Mouse (Mus musculus) midbrain, postnatal 0 days (tissue): ENCODE data around the gene Tspyl1. TPM values are rescaled to one million over a fixed set of nuclear protein-coding genes. Genes with fewer than 3 reads are reported as not detected.

ENCODE experiments used
- ATAC-seq: fragments of 200-750 bp; cut with Nextera tagmentation; 2 replicates; pipeline ENCODE4 v1.8.0; 2017; ENCODE audit warnings: moderate number of reproducible peaks, mild to moderate bottlenecking, moderate TSS enrichment, moderate library complexity; ENCODE audit not compliant: low FRiP score
- DNase-seq: peaks from one replicate; pipeline ENCODE4 v3.0.0-alpha.2; 2015; ENCODE audit warnings: low spot score
- H3K27ac ChIP-seq: fragments of 300-500 bp; sonication (generic); 2 replicates; pipeline ENCODE4 v1.5.1; 2014; ENCODE audit warnings: low read depth, mild to moderate bottlenecking, low read length, mixed read lengths
- H3K27me3 ChIP-seq: fragments of 300-500 bp; sonication (generic); 2 replicates; pipeline ENCODE4 v1.6.1; 2014; ENCODE audit warnings: low read length, control low read depth, mixed read lengths; ENCODE audit not compliant: insufficient read depth
- H3K36me3 ChIP-seq: fragments of 300-500 bp; sonication (generic); 2 replicates; pipeline ENCODE4 v1.6.1; 2014; ENCODE audit warnings: low read length, control low read depth, mixed read lengths; ENCODE audit not compliant: insufficient read depth
- H3K4me1 ChIP-seq: fragments of 300-500 bp; sonication (generic); 2 replicates; pipeline ENCODE4 v1.6.1; 2014; ENCODE audit warnings: mild to moderate bottlenecking, control low read depth, antibody characterized with exemption, low read length, mixed read lengths; ENCODE audit not compliant: insufficient read depth
- H3K4me2 ChIP-seq: fragments of 300-500 bp; sonication (generic); 2 replicates; pipeline ENCODE4 v1.6.1; 2014; ENCODE audit warnings: low read depth, mild to moderate bottlenecking, low read length, mixed read lengths; ENCODE audit not compliant: poor library complexity, severe bottlenecking
- H3K4me3 ChIP-seq: fragments of 300-500 bp; sonication (generic); 2 replicates; pipeline ENCODE4 v1.5.1; 2014; ENCODE audit warnings: low read depth, mild to moderate bottlenecking, low read length, moderate library complexity
- H3K9ac ChIP-seq: fragments of 300-500 bp; sonication (generic); replicated peaks from 2 replicates; pipeline ENCODE4 v1.6.1; 2014; ENCODE audit warnings: mild to moderate bottlenecking, low read length, moderate library complexity, mixed read lengths; ENCODE audit not compliant: poor library complexity, severe bottlenecking
- H3K9me3 ChIP-seq: fragments of 300-500 bp; sonication (generic); 2 replicates; pipeline ENCODE4 v1.6.1; 2016; ENCODE audit warnings: low read length, control low read depth
- CTCF ChIP-seq: IDR thresholded peaks from 2 replicates; pipeline ENCODE4 v1.5.1; 2016; ENCODE audit warnings: antibody characterized with exemption, mild to moderate bottlenecking
- WGBS: fragments of 180-500 bp; shearing (Covaris S2); extraction: QIAGEN DNeasy Blood & Tissue Kit; methylation state at CpG from one replicate; pipeline ENCODE4 v1.1.7; 2014; 5-methylcytosine and 5-hydroxymethylcytosine counted together
- polyA plus RNA-seq: library from polyadenylated mRNA; unstranded; fragments of >200 nt; fragmentation: Nextera tagmentation; extraction: Ambion mirVana; gene quantifications from 2 replicates; pipeline ENCODE4 v1.2.1, GENCODE M21; 2015
- total RNA-seq: library from RNA; depleted of rRNA; stranded (reverse); fragments of >200 nt; gene quantifications from 2 replicates; pipeline ENCODE4 v1.2.3, GENCODE M21; 2014; rRNA removed

Tspyl1 gene
- total and polyA plus RNA-seq, 2 experiments from 2014 or later, result 94.2 to 139 TPM

DNA sequence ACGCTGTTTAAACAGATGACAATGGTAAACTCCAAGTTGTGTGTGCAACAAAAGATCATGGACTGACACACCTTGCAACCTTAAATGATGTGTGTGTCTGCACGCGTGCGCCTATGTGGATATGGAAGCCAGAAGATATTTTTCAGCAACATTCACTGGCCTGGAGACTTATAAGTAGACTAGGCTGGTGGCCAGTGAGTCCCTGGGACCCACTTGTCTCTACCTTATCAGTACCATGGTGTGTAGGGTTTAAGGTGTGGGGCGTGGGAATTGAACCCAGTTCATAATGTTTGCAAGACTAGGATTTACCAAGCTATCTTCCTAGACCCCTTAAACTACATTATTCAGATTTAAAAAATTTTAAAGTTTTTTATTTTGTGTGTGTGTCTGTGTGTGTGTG lies 45.2 kb downstream of the Tspyl1 start:
- Histone ChIP-seq H3K27ac (no peak overlapping the region), H3K4me1 (no peaks in the 10 kb centered on the region), H3K36me3 (no peaks in the 10 kb centered on the region), H3K27me3 (no peaks in the 10 kb centered on the region), H3K4me3 (no peak overlapping the region), H3K4me2 (no peak overlapping the region), H3K9me3 (no peaks in the 10 kb centered on the region), H3K9ac (no peak overlapping the region)
- WGBS, result 60% methylated on average over 5 of the region's 5 CpGs
- TF ChIP-seq CTCF, result no peak
- DNase-seq, result no peak
- ATAC-seq, result no peak

DNA sequence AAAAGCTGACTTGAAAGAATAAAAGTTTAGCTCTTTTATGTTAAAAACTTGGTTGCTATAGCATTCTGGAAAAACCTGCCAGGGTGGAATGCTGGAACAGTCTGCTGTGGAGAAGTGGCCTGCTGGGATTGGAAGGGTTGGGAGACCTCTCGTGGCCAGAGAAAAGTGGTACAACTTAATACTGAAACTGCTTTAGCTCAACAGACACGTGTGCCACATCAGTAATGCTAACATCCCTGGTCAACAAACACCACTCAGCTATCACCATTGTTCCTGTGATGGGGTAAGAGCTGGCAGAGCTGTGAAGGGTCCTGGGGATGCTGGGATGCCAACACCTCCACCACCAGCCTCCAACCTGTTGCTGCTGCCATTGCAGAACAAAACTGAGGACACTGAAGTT lies 46.3 kb downstream of the Tspyl1 start:
- Histone ChIP-seq H3K4me1 (no peaks in the 10 kb centered on the region), H3K4me3 (no peak overlapping the region), H3K9me3 (no peaks in the 10 kb centered on the region), H3K27me3 (no peaks in the 10 kb centered on the region), H3K9ac (no peak overlapping the region), H3K36me3 (no peaks in the 10 kb centered on the region), H3K27ac (no peak overlapping the region), H3K4me2 (no peak overlapping the region)
- peak; percentile 83 for ATAC-seq
- DNase-seq, result peak; percentile 77
- 3% methylated on average over 2 of the region's 2 CpGs for WGBS
- peak; percentile 86 for TF ChIP-seq CTCF

Other genes starting within 250 kb of the Tspyl1 start
- not detected in 2 replicates for gene Trappc3l, start 244.6 kb upstream of the Tspyl1 start, total RNA-seq
- not detected in 2 replicates for gene Trappc3l, start 244.6 kb upstream of the Tspyl1 start, polyA plus RNA-seq
- 0.33 TPM in 1 of 2 replicates, not detected in the other for gene Calhm4, start 237.9 kb upstream of the Tspyl1 start, total RNA-seq
- gene Calhm4, start 237.9 kb upstream of the Tspyl1 start, polyA plus RNA-seq, result not detected in 2 replicates
- 0.60 and 1.0 TPM in 2 replicates for gene Calhm5, start 185.7 kb upstream of the Tspyl1 start, total RNA-seq
- 0.86 and 0.91 TPM in 2 replicates for gene Calhm5, start 185.7 kb upstream of the Tspyl1 start, polyA plus RNA-seq
- gene Calhm6, start 154.2 kb upstream of the Tspyl1 start, total RNA-seq, result 0.44 TPM in 1 of 2 replicates, not detected in the other
- 1.1 and 1.2 TPM in 2 replicates for gene Calhm6, start 154.2 kb upstream of the Tspyl1 start, polyA plus RNA-seq
- gene Dse, start 74.5 kb upstream of the Tspyl1 start, total RNA-seq, result 19.7 and 37.4 TPM in 2 replicates
- 5.9 and 7.0 TPM in 2 replicates for gene Dse, start 74.5 kb upstream of the Tspyl1 start, polyA plus RNA-seq
- 579 and 597 TPM in 2 replicates for gene Tspyl4, start 15.3 kb downstream of the Tspyl1 start, total RNA-seq
- 508 and 510 TPM in 2 replicates for gene Tspyl4, start 15.3 kb downstream of the Tspyl1 start, polyA plus RNA-seq
- 0.19 and 0.60 TPM in 2 replicates for gene Col10a1, start 107.8 kb downstream of the Tspyl1 start, total RNA-seq
- 0.10 and 0.11 TPM in 2 replicates for gene Col10a1, start 107.8 kb downstream of the Tspyl1 start, polyA plus RNA-seq
- 0.93 and 1.6 TPM in 2 replicates for gene Nt5dc1, start 136.4 kb downstream of the Tspyl1 start, total RNA-seq
- 1.5 and 2.6 TPM in 2 replicates for gene Nt5dc1, start 136.4 kb downstream of the Tspyl1 start, polyA plus RNA-seq
- gene Frk, start 201.2 kb downstream of the Tspyl1 start, total RNA-seq, result 0.52 and 0.71 TPM in 2 replicates
- gene Frk, start 201.2 kb downstream of the Tspyl1 start, polyA plus RNA-seq, result 0.41 and 0.64 TPM in 2 replicates